Mouse (Mus musculus) gastrocnemius, adult 2 months (tissue): Measurements from ENCODE around the gene 7420426K07Rik. TPM values are rescaled to one million over a fixed set of nuclear protein-coding genes. Genes with fewer than 3 reads are reported as not detected.

ENCODE experiments used
- DNase-seq: peaks from one replicate; pipeline ENCODE4 v3.0.0; 2022
- H3K27ac ChIP-seq: fragments of 200-600 bp; 2 replicates; pipeline ENCODE4 v1.8.1; 2022; ENCODE audit warnings: mild to moderate bottlenecking
- H3K4me3 ChIP-seq: fragments of 200-600 bp; 2 replicates; pipeline ENCODE4 v1.8.1; 2022; ENCODE audit warnings: mild to moderate bottlenecking, moderate library complexity
- CTCF ChIP-seq: fragments of 200-600 bp; IDR thresholded peaks from 2 replicates; pipeline ENCODE4 v1.8.1; 2022; ENCODE audit warnings: antibody characterized with exemption, mild to moderate bottlenecking, moderate library complexity
- intact Hi-C: fragments of 180-260 bp; cut with DNase I; formaldehyde crosslinking; loops from one replicate; pipeline ENCODE4 v1.15.1; 2025
- total RNA-seq, 2 experiments: library from RNA; stranded (reverse); gene quantifications; 2 replicates each; pipeline ENCODE4 v1.2.3; 2021

Gene 7420426K07Rik
- total RNA-seq, 2 experiments from 2014 or later: not detected

DNA sequence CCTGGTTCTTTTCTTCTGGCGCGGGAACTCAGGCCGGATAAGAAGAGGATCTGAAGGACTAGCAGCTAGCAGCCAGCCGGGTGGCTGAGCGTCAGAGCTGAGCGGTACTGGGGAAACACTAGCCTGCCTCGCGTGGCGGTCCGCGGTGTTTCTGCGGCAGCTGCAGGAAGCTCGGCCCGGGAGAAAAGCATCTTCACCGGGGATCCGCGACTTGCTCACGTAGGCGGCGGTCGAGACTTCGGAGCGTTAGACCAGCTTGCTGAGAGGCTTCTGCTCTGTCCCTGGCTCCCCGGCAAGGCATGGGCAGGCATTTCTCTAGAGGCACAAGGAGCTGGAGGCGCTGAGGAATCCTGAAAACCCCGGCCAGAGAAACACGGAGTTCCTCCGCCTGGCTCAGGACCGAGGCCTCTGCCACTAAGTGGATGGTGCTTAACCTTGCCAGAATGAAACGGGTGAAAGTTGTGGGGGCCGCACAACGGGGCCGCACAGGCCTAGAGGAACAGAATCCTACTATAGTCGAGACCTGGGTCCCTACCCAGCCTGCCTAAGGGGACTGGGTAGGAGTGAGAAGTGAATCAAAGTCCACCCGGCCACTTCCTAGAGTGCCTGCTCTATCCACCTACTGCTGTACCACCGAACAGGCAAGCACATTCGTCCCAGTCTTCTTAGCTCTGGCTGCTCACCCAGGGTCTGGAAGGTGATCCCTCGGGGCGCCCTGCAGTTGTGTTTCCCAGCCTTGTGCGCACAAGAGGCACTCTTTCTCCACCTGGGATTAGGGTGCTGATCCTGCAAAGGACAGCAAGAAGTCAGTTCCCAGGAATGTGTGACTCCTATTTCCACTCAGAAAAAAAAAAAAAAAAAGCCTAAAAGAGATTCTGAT, 49.5 kb downstream of the 7420426K07Rik start:
- no peak overlapping the region for H3K4me3 ChIP-seq
- TF ChIP-seq CTCF: no peak
- DNase-seq: no peak
- H3K27ac ChIP-seq: no peak overlapping the region
- intact Hi-C loops: no loop called here

DNA sequence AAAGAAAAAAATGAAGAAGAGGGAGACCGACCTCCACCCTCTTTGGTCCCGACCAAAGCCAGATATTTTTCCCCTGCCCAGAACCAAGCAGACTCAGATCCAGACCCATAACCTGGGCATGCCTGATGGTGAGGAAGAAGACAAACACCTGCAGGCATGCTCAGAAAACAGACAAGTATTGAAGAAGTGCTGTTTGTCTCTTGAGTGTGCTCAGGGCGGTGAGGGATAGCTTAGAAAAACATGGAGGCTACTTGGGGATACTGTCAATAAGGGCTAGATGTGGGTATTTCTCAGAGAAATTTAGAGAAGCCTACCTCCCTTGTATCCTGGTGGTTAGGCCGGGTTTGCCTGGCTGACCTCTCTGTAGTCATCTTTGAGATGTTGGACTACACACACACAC, 50.4 kb downstream of the 7420426K07Rik start:
- TF ChIP-seq CTCF: no peak
- H3K4me3 ChIP-seq: no peak overlapping the region
- H3K27ac ChIP-seq: no peak overlapping the region
- intact Hi-C loops: no loop called here
- no peak for DNase-seq

DNA sequence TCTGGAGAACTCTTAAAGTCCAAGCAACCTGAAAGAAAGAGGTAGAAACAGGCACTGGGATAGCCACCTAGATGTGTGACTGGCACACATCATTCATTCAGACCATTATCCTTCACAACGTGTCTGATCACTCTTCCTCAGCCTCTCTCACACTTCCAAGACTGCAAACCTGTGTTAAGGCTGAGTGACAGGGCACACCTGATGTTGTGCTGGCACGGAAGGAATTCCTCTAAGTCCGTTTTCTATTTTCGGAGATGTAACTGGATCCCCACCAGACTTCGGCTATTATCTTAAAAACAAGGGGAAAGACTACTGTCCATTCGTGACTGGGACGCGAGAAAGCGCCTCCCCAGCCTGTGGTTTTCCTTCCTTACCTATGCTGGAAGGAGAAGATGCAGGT, 50.9 kb downstream of the 7420426K07Rik start:
- intact Hi-C loops: no loop called here
- no peak for TF ChIP-seq CTCF
- no peak for DNase-seq

More for the DNA sequence above, 50.9 kb downstream of the 7420426K07Rik start:
- Histone ChIP-seq H3K27ac (no peak overlapping the region), H3K4me3 (no peak overlapping the region)

Other genes starting within 250 kb of the 7420426K07Rik start
- gene Prr23a1, start 60.6 kb upstream of the 7420426K07Rik start, total RNA-seq: not detected
- not detected for gene Prr23a2, start 46.6 kb upstream of the 7420426K07Rik start, total RNA-seq
- gene Prr23a3, start 38.4 kb upstream of the 7420426K07Rik start, total RNA-seq: not detected
- gene Foxl2, start 52.2 kb downstream of the 7420426K07Rik start, total RNA-seq: not detected
- gene Faim, start 83.3 kb downstream of the 7420426K07Rik start, total RNA-seq: 1 to 10 TPM; 1.8 to 2.3 TPM
- gene Gm1123, start 132.6 kb downstream of the 7420426K07Rik start, total RNA-seq: not detected
- gene Pik3cb, start 237.5 kb downstream of the 7420426K07Rik start, total RNA-seq: 1 to 10 TPM; 4.5 to 6.1 TPM